Mouse (Mus musculus): ENCODE measurements around the gene Washc4. TPM values are rescaled to one million over a fixed set of nuclear protein-coding genes. Genes with fewer than 3 reads are reported as not detected.

Gene Washc4
- polyA plus RNA-seq, 2 experiments, result 16.4 to 36.2 TPM

GRCm38 (mm10) chr10:83618819-83619440 lies 75.4 kb downstream of the Washc4 start:
- 78% methylated on average over 12 of the region's 12 CpGs for WGBS
- H3K9me3 ChIP-seq (ENCODE audit: control insufficient read depth, low read length), result no peaks in the 10 kb centered on the region
- peaks cover 26% of the 10 kb centered on the region for H3K36me3 ChIP-seq (ENCODE audit: control insufficient read depth, insufficient read depth, low read length)
- DNase-seq (ENCODE audit: low spot score) (peak; percentile 54), ATAC-seq (ENCODE audit: low FRiP score, low read depth) (peak; percentile 57)
- no peaks in the 10 kb centered on the region for H3K27me3 ChIP-seq (ENCODE audit: control insufficient read depth, insufficient read depth, low read length)
- H3K4me1 ChIP-seq (ENCODE audit: control insufficient read depth, insufficient read depth, low read length), result peaks cover 4% of the 10 kb centered on the region; the same call in 1 of the 2 replicates
- TF ChIP-seq POLR2A (IDR thresholded peaks at IDR 0.05; ENCODE audit: borderline replicate concordance, extremely low read depth, insufficient read depth, insufficient read length), result no peak
- no peak overlapping the region for H3K27ac ChIP-seq (replicated peaks; ENCODE audit: low read depth, low read length)
- no peak overlapping the region for H3K4me2 ChIP-seq (replicated peaks; ENCODE audit: low read depth, low read length, severe bottlenecking)
- no peak overlapping the region for H3K4me3 ChIP-seq (replicated peaks; ENCODE audit: low read length)
- no peak overlapping the region for H3K9ac ChIP-seq (ENCODE audit: low read depth, low read length, severe bottlenecking)

GRCm38 (mm10) chr10:83620350-83621055 lies 77.0 kb downstream of the Washc4 start:
- peaks cover 29% of the 10 kb centered on the region for H3K36me3 ChIP-seq (ENCODE audit: control insufficient read depth, insufficient read depth, low read length)
- ATAC-seq (ENCODE audit: low FRiP score, low read depth), result peak; percentile 16; the same call in 1 of the 2 replicates
- H3K9ac ChIP-seq (ENCODE audit: low read depth, low read length, severe bottlenecking), result no peak overlapping the region
- H3K4me3 ChIP-seq (replicated peaks; ENCODE audit: low read length), result no peak overlapping the region
- peak; percentile 16 for DNase-seq (ENCODE audit: low spot score)
- H3K9me3 ChIP-seq (ENCODE audit: control insufficient read depth, low read length), result no peaks in the 10 kb centered on the region
- H3K27ac ChIP-seq (replicated peaks; ENCODE audit: low read depth, low read length), result 0 out of 2 replicates have a peak overlapping the region, but pooled peaks have one; percentile 10
- no peak overlapping the region for H3K4me2 ChIP-seq (replicated peaks; ENCODE audit: low read depth, low read length, severe bottlenecking)
- TF ChIP-seq POLR2A (IDR thresholded peaks at IDR 0.05; ENCODE audit: borderline replicate concordance, extremely low read depth, insufficient read depth, insufficient read length), result no peak
- H3K4me1 ChIP-seq (ENCODE audit: control insufficient read depth, insufficient read depth, low read length), result peaks cover 4% of the 10 kb centered on the region; the same call in 1 of the 2 replicates
- no peaks in the 10 kb centered on the region for H3K27me3 ChIP-seq (ENCODE audit: control insufficient read depth, insufficient read depth, low read length)
- WGBS, result 86% methylated on average over 24 of the region's 24 CpGs

- H3K4me1 ChIP-seq (ENCODE audit: control insufficient read depth, insufficient read depth, low read length), result peaks cover 4% of the 10 kb centered on the region; the same call in 1 of the 2 replicates
- no peaks in the 10 kb centered on the region for H3K27me3 ChIP-seq (ENCODE audit: control insufficient read depth, insufficient read depth, low read length)
- H3K36me3 ChIP-seq (ENCODE audit: control insufficient read depth, insufficient read depth, low read length), result peaks cover 36% of the 10 kb centered on the region
- no peak overlapping the region for H3K4me3 ChIP-seq (replicated peaks; ENCODE audit: low read length)
- no peak overlapping the region for H3K27ac ChIP-seq (replicated peaks; ENCODE audit: low read depth, low read length)
- WGBS, result 83% methylated on average over 8 of the region's 8 CpGs
- ATAC-seq (ENCODE audit: low FRiP score, low read depth), result no peak
- TF ChIP-seq POLR2A (IDR thresholded peaks at IDR 0.05; ENCODE audit: borderline replicate concordance, extremely low read depth, insufficient read depth, insufficient read length), result no peak
- no peak overlapping the region for H3K9ac ChIP-seq (ENCODE audit: low read depth, low read length, severe bottlenecking)
- no peaks in the 10 kb centered on the region for H3K9me3 ChIP-seq (ENCODE audit: control insufficient read depth, low read length)
- no peak for DNase-seq (ENCODE audit: low spot score)
- no peak overlapping the region for H3K4me2 ChIP-seq (replicated peaks; ENCODE audit: low read depth, low read length, severe bottlenecking)
Measured at GRCm38 (mm10) chr10:83624065-83624464, 80.5 kb downstream of the Washc4 start.

- H3K9me3 ChIP-seq (ENCODE audit: control insufficient read depth, low read length), result no peaks in the 10 kb centered on the region
- H3K4me3 ChIP-seq (replicated peaks; ENCODE audit: low read length), result no peak overlapping the region
- H3K27ac ChIP-seq (replicated peaks; ENCODE audit: low read depth, low read length), result no peak overlapping the region
- H3K4me2 ChIP-seq (replicated peaks; ENCODE audit: low read depth, low read length, severe bottlenecking), result no peak overlapping the region
- no peaks in the 10 kb centered on the region for H3K4me1 ChIP-seq (ENCODE audit: control insufficient read depth, insufficient read depth, low read length)
- H3K9ac ChIP-seq (ENCODE audit: low read depth, low read length, severe bottlenecking), result no peak overlapping the region
- peaks cover 42% of the 10 kb centered on the region for H3K36me3 ChIP-seq (ENCODE audit: control insufficient read depth, insufficient read depth, low read length)
- 94% methylated on average over 12 of the region's 12 CpGs for WGBS
- no peak for TF ChIP-seq POLR2A (IDR thresholded peaks at IDR 0.05; ENCODE audit: borderline replicate concordance, extremely low read depth, insufficient read depth, insufficient read length)
- H3K27me3 ChIP-seq (ENCODE audit: control insufficient read depth, insufficient read depth, low read length), result no peaks in the 10 kb centered on the region
- ATAC-seq (ENCODE audit: low FRiP score, low read depth) (no peak), DNase-seq (ENCODE audit: low spot score) (no peak)
Measured at GRCm38 (mm10) chr10:83624841-83625240, 81.3 kb downstream of the Washc4 start.

GRCm38 (mm10) chr10:83627113-83627687 lies 83.6 kb downstream of the Washc4 start:
- Histone ChIP-seq H3K4me1 (ENCODE audit: control insufficient read depth, insufficient read depth, low read length) (no peaks in the 10 kb centered on the region; the same call in 1 of the 2 replicates), H3K36me3 (ENCODE audit: control insufficient read depth, insufficient read depth, low read length) (peaks cover 36% of the 10 kb centered on the region), H3K9me3 (ENCODE audit: control insufficient read depth, low read length) (no peaks in the 10 kb centered on the region), H3K9ac (ENCODE audit: low read depth, low read length, severe bottlenecking) (no peak overlapping the region), H3K27ac (replicated peaks; ENCODE audit: low read depth, low read length) (no peak overlapping the region), H3K27me3 (ENCODE audit: control insufficient read depth, insufficient read depth, low read length) (no peaks in the 10 kb centered on the region), H3K4me3 (replicated peaks; ENCODE audit: low read length) (no peak overlapping the region), H3K4me2 (replicated peaks; ENCODE audit: low read depth, low read length, severe bottlenecking) (no peak overlapping the region)
- DNase-seq (ENCODE audit: low spot score) (peak; percentile 12), ATAC-seq (ENCODE audit: low FRiP score, low read depth) (peak; percentile 71)
- 76% methylated on average over 9 of the region's 9 CpGs for WGBS
- no peak for TF ChIP-seq POLR2A (IDR thresholded peaks at IDR 0.05; ENCODE audit: borderline replicate concordance, extremely low read depth, insufficient read depth, insufficient read length)
